Mouse (Mus musculus): ENCODE data around the gene Atg4c.

The Atg4c gene

GRCm38 (mm10) chr4:99252957-99253356 is 59.2 kb downstream of the Atg4c start:
- no peak for DNase-seq (ENCODE audit: low read depth, low spot score)

- no peak for DNase-seq (ENCODE audit: low read depth, low spot score)
Measured at GRCm38 (mm10) chr4:99263191-99263590, 69.5 kb downstream of the Atg4c start.

GRCm38 (mm10) chr4:99263663-99264062 is 69.9 kb downstream of the Atg4c start:
- DNase-seq (ENCODE audit: low read depth, low spot score): no peak

- no peak for DNase-seq (ENCODE audit: low read depth, low spot score)
Measured at GRCm38 (mm10) chr4:99266843-99267445, 73.2 kb downstream of the Atg4c start.

GRCm38 (mm10) chr4:99272860-99273259 is 79.1 kb downstream of the Atg4c start:
- DNase-seq (ENCODE audit: low read depth, low spot score): no peak

GRCm38 (mm10) chr4:99273466-99273865 is 79.7 kb downstream of the Atg4c start:
- DNase-seq (ENCODE audit: low read depth, low spot score): no peak

GRCm38 (mm10) chr4:99273979-99274378 is 80.2 kb downstream of the Atg4c start:
- no peak for DNase-seq (ENCODE audit: low read depth, low spot score)

- no peak for DNase-seq (ENCODE audit: low read depth, low spot score)
Measured at GRCm38 (mm10) chr4:99278876-99279275, 85.1 kb downstream of the Atg4c start.

GRCm38 (mm10) chr4:99281711-99282110 is 88.0 kb downstream of the Atg4c start:
- DNase-seq (ENCODE audit: low read depth, low spot score): no peak

- DNase-seq (ENCODE audit: low read depth, low spot score): no peak
Measured at GRCm38 (mm10) chr4:99289286-99289685, 95.6 kb downstream of the Atg4c start.

GRCm38 (mm10) chr4:99298676-99299075 is 104.9 kb downstream of the Atg4c start:
- DNase-seq (ENCODE audit: low read depth, low spot score): no peak

- no peak for DNase-seq (ENCODE audit: low read depth, low spot score)
Measured at GRCm38 (mm10) chr4:99304793-99305192, 111.1 kb downstream of the Atg4c start.

Data from embryo, embryonic 11.5 days (tissue).